Mouse (Mus musculus) neutrophil, adult 5-6 weeks (primary cell): Measurements from ENCODE around the gene Hinfp. TPM values are rescaled to one million over a fixed set of nuclear protein-coding genes. Genes with fewer than 3 reads are reported as not detected.

Experiments
- total RNA-seq: library from RNA; stranded (forward); fragments of 200-1000 nt; gene quantifications from 2 replicates; pipeline ENCODE4 v1.2.3, GENCODE M21; 2017

The Hinfp gene
- total RNA-seq, 1 experiment from 2014 or later, result 46.7 TPM

Other genes starting within 250 kb of the Hinfp start
- 0.49 and 0.81 TPM in 2 replicates for gene Usp2, start 238.7 kb downstream of the Hinfp start, total RNA-seq
- not detected in 2 replicates for gene Mfrp, start 203.9 kb downstream of the Hinfp start, total RNA-seq
- not detected in 2 replicates for gene C1qtnf5, start 198.4 kb downstream of the Hinfp start, total RNA-seq
- not detected in 2 replicates for gene Gm49380, start 192.2 kb downstream of the Hinfp start, total RNA-seq
- 3.8 and 7.2 TPM in 2 replicates for gene Rnf26, start 192.2 kb downstream of the Hinfp start, total RNA-seq
- gene Mcam, start 171.2 kb downstream of the Hinfp start, total RNA-seq, result 2.1 and 2.7 TPM in 2 replicates
- 89.2 and 92.0 TPM in 2 replicates for gene Cbl, start 71.6 kb downstream of the Hinfp start, total RNA-seq
- gene Ccdc153, start 65.0 kb downstream of the Hinfp start, total RNA-seq, result not detected in 2 replicates
- gene Pdzd3, start 54.2 kb downstream of the Hinfp start, total RNA-seq, result 1.0 and 1.6 TPM in 2 replicates
- gene Nlrx1, start 37.1 kb downstream of the Hinfp start, total RNA-seq, result 10.3 and 12.6 TPM in 2 replicates
- 1.4 TPM in 1 of 2 replicates, not detected in the other for gene Abcg4, start 17.1 kb downstream of the Hinfp start, total RNA-seq
- 22.0 and 30.5 TPM in 2 replicates for gene C2cd2l, start 14.6 kb upstream of the Hinfp start, total RNA-seq
- 4.4 and 7.1 TPM in 2 replicates for gene Dpagt1, start 20.3 kb upstream of the Hinfp start, total RNA-seq
- gene H2afx, start 29.0 kb upstream of the Hinfp start, total RNA-seq, result 17.6 and 20.0 TPM in 2 replicates
- 3.3 and 11.4 TPM in 2 replicates for gene Hmbs, start 38.6 kb upstream of the Hinfp start, total RNA-seq
- 34.6 and 37.4 TPM in 2 replicates for gene Vps11, start 56.0 kb upstream of the Hinfp start, total RNA-seq
- gene Hyou1, start 73.8 kb upstream of the Hinfp start, total RNA-seq, result 39.9 and 42.2 TPM in 2 replicates
- 15.4 and 21.5 TPM in 2 replicates for gene Slc37a4, start 91.2 kb upstream of the Hinfp start, total RNA-seq
- gene Rps25, start 101.5 kb upstream of the Hinfp start, total RNA-seq, result 1,089 and 1,185 TPM in 2 replicates
- 31.8 and 32.8 TPM in 2 replicates for gene Trappc4, start 101.9 kb upstream of the Hinfp start, total RNA-seq
- gene Ccdc84, start 112.9 kb upstream of the Hinfp start, total RNA-seq, result 41.8 and 52.1 TPM in 2 replicates
- gene Foxr1, start 135.5 kb upstream of the Hinfp start, total RNA-seq, result 0.37 TPM in 1 of 2 replicates, not detected in the other
- gene Upk2, start 149.3 kb upstream of the Hinfp start, total RNA-seq, result not detected in 2 replicates
- 18.3 and 26.5 TPM in 2 replicates for gene Bcl9l, start 177.2 kb upstream of the Hinfp start, total RNA-seq